Mouse (Mus musculus) Patski (cell line): Measurements from ENCODE around the gene Duox1. TPM values are rescaled to one million over a fixed set of nuclear protein-coding genes. Genes with fewer than 3 reads are reported as not detected.

Experiments
- ATAC-seq: fragments of 100-300 bp; one replicate; pipeline ENCODE4 v1.8.0; 2021
- CTCF ChIA-PET: fragments of 350-600 bp; sonication (Branson Sonifier 250); formaldehyde crosslinking; loops from one replicate; lab custom pipeline; 2022; ENCODE audit warnings: inconsistent platforms; lab: Charles Lee
- POLR2A ChIA-PET: fragments of 350-600 bp; sonication (Branson Sonifier 250); formaldehyde crosslinking; loops from one replicate; lab custom pipeline; 2022; ENCODE audit warnings: antibody characterized with exemption, inconsistent platforms; lab: Charles Lee
- DNase-seq: peaks from one replicate; pipeline ENCODE4 v3.0.0-alpha.2; 2011; ENCODE audit warnings: low read depth, low spot score
- H3K27me3 ChIP-seq: fragments of 371-371 bp; one replicate; pipeline ENCODE4 v1.5.1; 2021
- CTCF ChIP-seq: fragments of 100-300 bp; IDR thresholded peaks from one replicate; pipeline ENCODE4 v1.5.1; 2021
- in situ Hi-C: fragments of 300-500 bp; cut with MboI; formaldehyde crosslinking; loops from 3 replicates; pipeline ENCODE4 v1.11.1; 2018; ENCODE audit warnings: low pct_unique_long_range_greater_than_20kb, mixed read lengths
- polyA plus RNA-seq: library from polyadenylated mRNA; unstranded; gene quantifications from one replicate; pipeline ENCODE4 v1.2.3, GENCODE M21; 2021

The Duox1 gene
- polyA plus RNA-seq, 1 experiment from 2014 or later, result 0.04 TPM

- no peak for ATAC-seq
- in situ Hi-C loops, result no loop called here
- TF ChIP-seq CTCF, result no peak
- ChIA-PET POLR2A (interaction anchor here (1.7 kb wide), 1 partner anchor 9 kb away, joined by 5 read pairs; no protein-coding TSS in a partner anchor), CTCF (interaction anchor here (1.6 kb wide), 2 partner anchors 15 to 44 kb away, joined by 3 to 5 read pairs; partner anchors contain the start of gene Shf)
- H3K27me3 ChIP-seq, result no peaks in the 10 kb centered on the region
- DNase-seq, result no peak
These were observed 38.3 kb downstream of the Duox1 start for GRCm38 (mm10) chr2:122353765-122354164.

- ATAC-seq (no peak), DNase-seq (no peak)
- ChIA-PET POLR2A (no interaction called here), CTCF (interaction anchor here (1.6 kb wide), 1 partner anchor 44 kb away, joined by 3 read pairs; no protein-coding TSS in a partner anchor)
- no peak for TF ChIP-seq CTCF
- in situ Hi-C loops, result no loop called here
- no peaks in the 10 kb centered on the region for H3K27me3 ChIP-seq
These were observed 38.9 kb downstream of the Duox1 start for GRCm38 (mm10) chr2:122354191-122354929.

GRCm38 (mm10) chr2:122355389-122355788 lies 39.9 kb downstream of the Duox1 start:
- no peak for DNase-seq
- in situ Hi-C loops, result no loop called here
- no peak for TF ChIP-seq CTCF
- H3K27me3 ChIP-seq, result no peaks in the 10 kb centered on the region
- no peak for ATAC-seq
- CTCF ChIA-PET, result interaction anchor here (1.6 kb wide), 1 partner anchor 45 kb away, joined by 3 read pairs; no protein-coding TSS in a partner anchor
- POLR2A ChIA-PET, result no interaction called here

- ATAC-seq (no peak), DNase-seq (no peak)
- no peak for TF ChIP-seq CTCF
- POLR2A ChIA-PET, result no interaction called here
- no peaks in the 10 kb centered on the region for H3K27me3 ChIP-seq
- CTCF ChIA-PET, result no interaction called here
- in situ Hi-C loops, result no loop called here
These were observed 40.7 kb downstream of the Duox1 start for GRCm38 (mm10) chr2:122356187-122356586.

- no peak for DNase-seq
- ATAC-seq, result no peak
- POLR2A ChIA-PET, result no interaction called here
- CTCF ChIA-PET, result no interaction called here
- no peak for TF ChIP-seq CTCF
- no peaks in the 10 kb centered on the region for H3K27me3 ChIP-seq
- in situ Hi-C loops, result no loop called here
These were observed 44.8 kb downstream of the Duox1 start for GRCm38 (mm10) chr2:122360310-122360709.

GRCm38 (mm10) chr2:122361181-122361580 lies 45.7 kb downstream of the Duox1 start:
- H3K27me3 ChIP-seq, result no peaks in the 10 kb centered on the region
- TF ChIP-seq CTCF, result no peak
- no peak for ATAC-seq
- CTCF ChIA-PET, result no interaction called here
- no peak for DNase-seq
- POLR2A ChIA-PET, result no interaction called here
- in situ Hi-C loops, result no loop called here

- CTCF ChIA-PET, result interaction anchor here (1.5 kb wide), 1 partner anchor 14 kb away, joined by 3 read pairs; no protein-coding TSS in a partner anchor
- no peak for TF ChIP-seq CTCF
- DNase-seq (no peak), ATAC-seq (no peak)
- in situ Hi-C loops, result no loop called here
- POLR2A ChIA-PET, result interaction anchor here (1.3 kb wide), 1 partner anchor 9 kb away, joined by 5 read pairs; no protein-coding TSS in a partner anchor
- no peaks in the 10 kb centered on the region for H3K27me3 ChIP-seq
These were observed 46.6 kb downstream of the Duox1 start for GRCm38 (mm10) chr2:122361868-122362621.

- POLR2A ChIA-PET, result interaction anchor here (1.3 kb wide), 1 partner anchor 10 kb away, joined by 5 read pairs; no protein-coding TSS in a partner anchor
- H3K27me3 ChIP-seq, result no peaks in the 10 kb centered on the region
- ATAC-seq (no peak), DNase-seq (no peak)
- in situ Hi-C loops, result no loop called here
- CTCF ChIA-PET, result interaction anchor here (1.5 kb wide), 1 partner anchor 15 kb away, joined by 3 read pairs; no protein-coding TSS in a partner anchor
- no peak for TF ChIP-seq CTCF
These were observed 47.4 kb downstream of the Duox1 start for GRCm38 (mm10) chr2:122362622-122363523.

- H3K27me3 ChIP-seq, result no peaks in the 10 kb centered on the region
- DNase-seq (no peak), ATAC-seq (no peak)
- TF ChIP-seq CTCF, result no peak
- in situ Hi-C loops, result no loop called here
- ChIA-PET POLR2A (interaction anchor here (1.0 kb wide), 1 partner anchor 20 kb away, joined by 3 read pairs; no protein-coding TSS in a partner anchor), CTCF (interaction anchor here (1.3 kb wide), 1 partner anchor 18 kb away, joined by 3 read pairs; no protein-coding TSS in a partner anchor)
These were observed 49.0 kb downstream of the Duox1 start for GRCm38 (mm10) chr2:122364352-122364944.
